Mouse (Mus musculus): Measurements from ENCODE around the gene Gm29133. TPM values are rescaled to one million over a fixed set of nuclear protein-coding genes. Genes with fewer than 3 reads are reported as not detected.

Gm29133 gene
- polyA plus RNA-seq (2014; fragmentation: Illumina TruSeq; extraction: RNeasy Lipid Tissue Mini Kit (QIAGEN cat#74804); ENCODE audit: insufficient read depth, low read depth, low replicate concordance): not detected

DNA sequence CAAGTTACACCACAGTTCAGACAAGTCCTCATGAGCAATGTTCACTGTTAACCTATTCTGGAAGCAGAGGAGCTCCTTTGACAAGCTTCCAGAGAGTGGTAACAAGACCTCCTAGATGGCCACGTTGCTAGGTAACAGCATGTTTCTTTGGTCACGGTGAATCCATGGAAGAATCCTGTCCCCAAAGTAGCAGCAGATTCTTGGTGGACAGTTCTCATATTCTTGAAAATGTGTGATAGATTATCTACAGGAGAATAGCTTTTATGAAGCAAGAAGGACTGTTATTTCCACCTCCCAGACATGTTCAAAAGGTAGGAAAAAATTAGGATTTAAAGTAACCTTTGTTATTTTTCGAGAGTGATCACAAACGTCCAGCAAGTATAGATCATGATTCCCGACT lies at the start of gene Gm29133:
Gene Gm29133, plus strand, starts transcription at position 301 of the 400 bp plus-strand sequence.

Other genes starting within 250 kb of the Gm29133 start
- 70.0 TPM for gene Pdcd10, start 191.3 kb upstream of the Gm29133 start, polyA plus RNA-seq (2014; fragmentation: Illumina TruSeq; extraction: RNeasy Lipid Tissue Mini Kit (QIAGEN cat#74804); ENCODE audit: insufficient read depth, low read depth, low replicate concordance)
- gene Serpini1, start 190.7 kb upstream of the Gm29133 start, polyA plus RNA-seq (2014; fragmentation: Illumina TruSeq; extraction: RNeasy Lipid Tissue Mini Kit (QIAGEN cat#74804); ENCODE audit: insufficient read depth, low read depth, low replicate concordance): 0.80 TPM
- gene Golim4, start 208.8 kb downstream of the Gm29133 start, polyA plus RNA-seq (2014; fragmentation: Illumina TruSeq; extraction: RNeasy Lipid Tissue Mini Kit (QIAGEN cat#74804); ENCODE audit: insufficient read depth, low read depth, low replicate concordance): 17.1 TPM